Mouse (Mus musculus) retina, adult 2 months (tissue): ENCODE results near the gene Rgs9.
"Not testable (repeated sequence)": the region's sequence is repeated elsewhere in the genome, so short reads cannot be mapped to it uniquely, and the experiment has no call there.

ENCODE experiments used
- DNase-seq: peaks from one replicate; pipeline ENCODE4 v3.0.0-alpha.2; 2012; ENCODE audit warnings: low read depth, low spot score

Rgs9 gene

GRCm38 (mm10) chr11:109297710-109298375, at the start of gene Rgs9:
Rgs9 (minus strand) TSS chr11:109298129.
- DNase-seq: peak; percentile 89

GRCm38 (mm10) chr11:109347242-109347959, 49.5 kb upstream of the Rgs9 start:
- DNase-seq: peak; percentile 39

- no peak for DNase-seq
These were observed 46.2 kb upstream of the Rgs9 start for GRCm38 (mm10) chr11:109343991-109344599.

- DNase-seq: no peak
These were observed 45.6 kb upstream of the Rgs9 start for GRCm38 (mm10) chr11:109343558-109343957.

- DNase-seq: not testable (repeated sequence)
These were observed 44.7 kb upstream of the Rgs9 start for GRCm38 (mm10) chr11:109342666-109343065.

- DNase-seq: no peak
These were observed 42.6 kb upstream of the Rgs9 start for GRCm38 (mm10) chr11:109340541-109340940.

GRCm38 (mm10) chr11:109339155-109339938, 41.4 kb upstream of the Rgs9 start:
- DNase-seq: no peak

- DNase-seq: no peak
These were observed 38.0 kb upstream of the Rgs9 start for GRCm38 (mm10) chr11:109335890-109336289.

GRCm38 (mm10) chr11:109334773-109335172, 36.8 kb upstream of the Rgs9 start:
- no peak for DNase-seq

- DNase-seq: no peak
These were observed 34.8 kb upstream of the Rgs9 start for GRCm38 (mm10) chr11:109332722-109333121.

GRCm38 (mm10) chr11:109331424-109331824, 33.5 kb upstream of the Rgs9 start:
- peak; percentile 72 for DNase-seq

GRCm38 (mm10) chr11:109330706-109331393, 32.9 kb upstream of the Rgs9 start:
- DNase-seq: no peak

- DNase-seq: no peak
These were observed 31.4 kb upstream of the Rgs9 start for GRCm38 (mm10) chr11:109329331-109329730.

GRCm38 (mm10) chr11:109327952-109328351, 30.0 kb upstream of the Rgs9 start:
- no peak for DNase-seq

- DNase-seq: no peak
These were observed 29.5 kb upstream of the Rgs9 start for GRCm38 (mm10) chr11:109327381-109327780.

GRCm38 (mm10) chr11:109326270-109326669, 28.3 kb upstream of the Rgs9 start:
- DNase-seq: no peak

- no peak for DNase-seq
These were observed 22.5 kb upstream of the Rgs9 start for GRCm38 (mm10) chr11:109320361-109320933.

- no peak for DNase-seq
These were observed 22.0 kb upstream of the Rgs9 start for GRCm38 (mm10) chr11:109319946-109320345.

- DNase-seq: no peak
These were observed 21.5 kb upstream of the Rgs9 start for GRCm38 (mm10) chr11:109319471-109319870.

GRCm38 (mm10) chr11:109316921-109317320, 19.0 kb upstream of the Rgs9 start:
- no peak for DNase-seq
